Mouse (Mus musculus) ES-Bruce4 (cell line): ENCODE measurements around the gene Amigo2.
"Not testable (repeated sequence)": the region's sequence is repeated elsewhere in the genome, so short reads cannot be mapped to it uniquely, and the experiment has no call there.

Source experiments
- CTCF ChIP-seq: IDR thresholded peaks from one replicate; pipeline ENCODE4 v1.8.1; 2011; ENCODE audit warnings: low read depth, low read length
- POLR2A ChIP-seq: IDR thresholded peaks from one replicate; pipeline ENCODE4 v1.8.1; 2011; ENCODE audit warnings: low read length; ENCODE audit not compliant: insufficient read depth

GRCm38 (mm10) chr15:97209754-97210153 is 37.3 kb downstream of the Amigo2 start:
- TF ChIP-seq POLR2A, CTCF: not testable (repeated sequence)
